Mouse (Mus musculus) forebrain, embryonic 15.5 days (tissue): ENCODE measurements around the gene St6gal2. TPM values are rescaled to one million over a fixed set of nuclear protein-coding genes. Genes with fewer than 3 reads are reported as not detected.

Experiments
- ATAC-seq: fragments of 200-750 bp; cut with Nextera tagmentation; replicated peaks from 2 replicates; pipeline ENCODE4 v1.8.0; 2017; ENCODE audit warnings: mild to moderate bottlenecking, moderate TSS enrichment, moderate library complexity
- H3K27ac ChIP-seq: fragments of 300-500 bp; sonication (generic); replicated peaks from 2 replicates; pipeline ENCODE4 v1.5.1; 2015; ENCODE audit warnings: mild to moderate bottlenecking, inconsistent platforms
- H3K27me3 ChIP-seq: fragments of 300-500 bp; sonication (generic); 2 replicates; pipeline ENCODE4 v1.6.1; 2015; ENCODE audit warnings: inconsistent platforms
- H3K36me3 ChIP-seq: fragments of 300-500 bp; sonication (generic); 2 replicates; pipeline ENCODE4 v1.6.1; 2015; ENCODE audit warnings: mild to moderate bottlenecking, inconsistent platforms
- H3K4me1 ChIP-seq: fragments of 300-500 bp; sonication (generic); 2 replicates; pipeline ENCODE4 v1.6.1; 2015; ENCODE audit warnings: inconsistent platforms
- H3K4me2 ChIP-seq: fragments of 300-500 bp; sonication (generic); replicated peaks from 2 replicates; pipeline ENCODE4 v1.6.1; 2015; ENCODE audit warnings: mild to moderate bottlenecking, inconsistent platforms
- H3K4me3 ChIP-seq: fragments of 300-500 bp; sonication (generic); 2 replicates; pipeline ENCODE4 v1.5.1; 2015; ENCODE audit warnings: mild to moderate bottlenecking, inconsistent platforms
- H3K9ac ChIP-seq: fragments of 300-500 bp; sonication (generic); replicated peaks from 2 replicates; pipeline ENCODE4 v1.6.1; 2015; ENCODE audit warnings: mild to moderate bottlenecking, inconsistent platforms
- H3K9me3 ChIP-seq: fragments of 300-500 bp; sonication (generic); 2 replicates; pipeline ENCODE4 v1.6.1; 2016; ENCODE audit warnings: inconsistent platforms
- WGBS: fragments of 180-500 bp; shearing (Covaris S2); methylation state at CpG from one replicate; pipeline ENCODE4 v1.1.7; 2015; ENCODE audit warnings: mixed read lengths; 5-methylcytosine and 5-hydroxymethylcytosine counted together
- polyA plus RNA-seq: library from polyadenylated mRNA; unstranded; fragments of >200 nt; fragmentation: Nextera tagmentation; extraction: Ambion mirVana; gene quantifications from 2 replicates; pipeline ENCODE4 v1.2.1, GENCODE M21; 2015

The St6gal2 gene
- polyA plus RNA-seq = 25.1 and 25.5 TPM in 2 replicates

DNA sequence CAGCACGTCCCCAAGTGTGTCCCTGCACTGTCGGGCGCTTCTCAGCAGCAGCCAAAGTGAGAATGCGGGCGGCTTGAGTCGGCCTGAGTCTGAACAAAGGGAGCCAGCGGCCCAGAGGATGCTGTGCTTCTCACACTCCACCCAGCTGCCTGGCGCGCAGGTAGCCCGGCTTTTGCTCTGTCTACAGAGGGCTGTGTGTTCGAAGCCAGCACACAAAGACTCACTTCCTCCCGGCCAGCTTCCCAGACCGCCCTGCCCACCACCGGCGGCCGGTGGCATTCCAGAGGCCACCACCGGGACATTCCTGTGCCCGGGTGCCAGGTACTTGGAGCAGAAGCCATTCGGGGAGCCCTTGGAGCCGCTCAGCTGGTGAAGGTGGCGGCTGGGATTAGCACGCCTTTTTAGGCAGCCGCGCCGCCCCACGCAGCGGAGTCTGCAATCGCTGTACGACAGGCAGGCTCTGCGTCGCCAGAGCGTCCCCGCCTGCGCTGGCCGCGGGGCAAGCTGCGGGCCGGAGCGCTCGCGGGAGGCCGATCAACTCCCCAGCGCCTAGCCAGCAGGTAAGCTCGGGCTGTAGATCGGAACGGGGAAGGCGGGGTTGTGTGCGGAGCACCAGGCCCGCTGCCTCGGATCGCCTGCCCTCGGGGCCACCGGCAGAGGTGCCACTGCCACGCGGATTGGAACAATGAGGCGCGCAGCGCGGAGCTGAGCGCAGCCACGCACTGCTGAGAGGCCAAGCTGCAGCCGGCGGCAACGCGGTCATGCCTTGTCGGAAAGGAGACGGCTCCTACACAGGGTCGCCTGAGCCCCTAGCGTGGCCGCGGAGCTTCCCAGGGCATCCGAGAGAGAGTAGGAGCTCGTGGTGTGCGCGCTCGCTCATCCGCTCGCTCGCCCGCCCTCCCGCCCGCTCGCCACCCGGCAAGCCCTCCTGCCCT is at the start of gene St6gal2:
St6gal2 (plus strand) TSS at position 133 of the 935 bp plus-strand sequence.
- Histone ChIP-seq H3K36me3 (no peaks in the 10 kb centered on the region), H3K9me3 (no peaks in the 10 kb centered on the region), H3K4me1 (peaks cover 21% of the 10 kb centered on the region), H3K4me3 (peak within 1 kb of the TSS; percentile 75), H3K27me3 (no peaks in the 10 kb centered on the region), H3K9ac (peak within 1 kb of the TSS; percentile 93), H3K4me2 (peak within 1 kb of the TSS; percentile 72), H3K27ac (peak within 1 kb of the TSS; percentile 96)
- WGBS = under 1% methylated on average over 82 of the region's 84 CpGs
- peak; percentile 94 for ATAC-seq

GRCm38 (mm10) chr17:55406043-55406442 is 39.1 kb upstream of the St6gal2 start:
- Histone ChIP-seq H3K9me3 (no peaks in the 10 kb centered on the region), H3K9ac (no peak overlapping the region), H3K4me1 (no peaks in the 10 kb centered on the region), H3K36me3 (no peaks in the 10 kb centered on the region), H3K27me3 (no peaks in the 10 kb centered on the region), H3K4me2 (no peak overlapping the region), H3K27ac (0 out of 2 replicates have a peak overlapping the region, but pooled peaks have one; percentile 34), H3K4me3 (no peak overlapping the region)
- no peak for ATAC-seq
- 80% methylated on average over 2 of the region's 2 CpGs for WGBS

GRCm38 (mm10) chr17:55416519-55416918 is 28.7 kb upstream of the St6gal2 start:
- Histone ChIP-seq H3K27ac (no peak overlapping the region), H3K4me3 (no peak overlapping the region), H3K27me3 (no peaks in the 10 kb centered on the region), H3K9ac (no peak overlapping the region), H3K9me3 (no peaks in the 10 kb centered on the region), H3K36me3 (no peaks in the 10 kb centered on the region), H3K4me2 (no peak overlapping the region), H3K4me1 (no peaks in the 10 kb centered on the region)
- ATAC-seq = no peak
- 97% methylated on average over 2 of the region's 2 CpGs for WGBS

- peak overlapping the region; percentile 75 for H3K4me3 ChIP-seq
- ATAC-seq = no peak
- H3K9me3 ChIP-seq = no peaks in the 10 kb centered on the region
- 0% methylated on average over 6 of the region's 6 CpGs for WGBS
- peak overlapping the region; percentile 96 for H3K27ac ChIP-seq
- peaks cover 21% of the 10 kb centered on the region for H3K4me1 ChIP-seq
- no peaks in the 10 kb centered on the region for H3K36me3 ChIP-seq
- peak overlapping the region; percentile 72 for H3K4me2 ChIP-seq
- H3K9ac ChIP-seq = peak overlapping the region; percentile 93
- no peaks in the 10 kb centered on the region for H3K27me3 ChIP-seq
Observed at GRCm38 (mm10) chr17:55446185-55446527, 974 bp downstream of the St6gal2 start.

DNA sequence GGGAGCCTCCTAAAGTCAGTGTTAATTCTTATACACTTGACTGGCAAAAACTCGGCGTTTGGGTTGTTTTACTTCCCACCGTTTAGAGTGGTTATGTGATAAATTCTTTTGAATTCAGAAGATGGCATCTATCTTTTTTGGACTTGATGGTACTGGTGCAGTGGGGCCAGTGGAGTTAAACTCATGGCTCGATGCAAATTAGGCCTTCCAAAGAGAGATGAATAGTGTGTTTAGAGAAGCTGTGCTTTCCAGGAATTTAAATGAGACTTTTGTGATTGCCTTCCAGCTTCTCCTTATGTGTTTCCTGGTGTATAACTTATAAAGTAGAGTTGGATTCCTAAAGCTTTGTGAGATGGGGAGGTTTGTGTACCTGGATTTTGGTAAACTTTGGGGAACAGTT is 1.5 kb downstream of the St6gal2 start:
- Histone ChIP-seq H3K4me1 (peaks cover 21% of the 10 kb centered on the region), H3K27ac (peak overlapping the region; percentile 96; the same call in 1 of the 2 replicates), H3K27me3 (no peaks in the 10 kb centered on the region), H3K36me3 (no peaks in the 10 kb centered on the region), H3K9me3 (no peaks in the 10 kb centered on the region), H3K4me2 (peak overlapping the region; percentile 72), H3K9ac (peak overlapping the region; percentile 93), H3K4me3 (peak overlapping the region; percentile 75)
- no peak for ATAC-seq
- 4% methylated on average over 4 of the region's 4 CpGs for WGBS

DNA sequence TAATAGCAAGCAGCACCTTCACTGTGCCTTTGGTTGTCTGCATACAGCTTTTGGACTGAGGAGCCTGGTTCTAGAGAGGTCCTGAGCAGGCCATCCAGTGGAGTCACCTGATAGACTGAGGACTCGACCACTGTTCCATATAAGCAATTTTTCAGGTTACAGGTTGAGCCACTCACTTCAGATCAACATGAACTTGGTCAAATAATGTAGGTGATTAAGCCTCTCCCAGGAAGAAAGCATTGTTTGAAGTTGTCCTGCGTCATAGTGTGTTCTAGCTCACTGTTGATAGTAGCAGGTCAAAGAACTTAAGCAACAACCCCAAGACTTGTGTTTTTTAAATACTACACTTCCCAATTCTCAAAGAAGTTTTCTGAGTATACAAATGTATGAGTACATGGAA is 5.8 kb downstream of the St6gal2 start:
- Histone ChIP-seq H3K36me3 (no peaks in the 10 kb centered on the region), H3K4me3 (no peak overlapping the region), H3K9ac (no peak overlapping the region), H3K4me2 (no peak overlapping the region), H3K27me3 (no peaks in the 10 kb centered on the region), H3K27ac (no peak overlapping the region), H3K4me1 (peaks cover 21% of the 10 kb centered on the region), H3K9me3 (no peaks in the 10 kb centered on the region)
- 78% methylated on average over 2 of the region's 2 CpGs for WGBS
- ATAC-seq = no peak

GRCm38 (mm10) chr17:55454487-55454886 is 9.3 kb downstream of the St6gal2 start:
- no peaks in the 10 kb centered on the region for H3K36me3 ChIP-seq
- WGBS = 67% methylated on average over 3 of the region's 3 CpGs
- no peak overlapping the region for H3K4me2 ChIP-seq
- no peak overlapping the region for H3K4me3 ChIP-seq
- H3K27me3 ChIP-seq = no peaks in the 10 kb centered on the region
- ATAC-seq = no peak
- no peak overlapping the region for H3K9ac ChIP-seq
- H3K27ac ChIP-seq = no peak overlapping the region
- no peaks in the 10 kb centered on the region; the same call in 1 of the 2 replicates for H3K4me1 ChIP-seq
- H3K9me3 ChIP-seq = no peaks in the 10 kb centered on the region

GRCm38 (mm10) chr17:55460187-55460586 is 15.0 kb downstream of the St6gal2 start:
- H3K9ac ChIP-seq = no peak overlapping the region
- H3K9me3 ChIP-seq = no peaks in the 10 kb centered on the region
- no peaks in the 10 kb centered on the region for H3K36me3 ChIP-seq
- no peaks in the 10 kb centered on the region for H3K4me1 ChIP-seq
- WGBS = 86% methylated on average over 1 of the region's 1 CpGs
- no peak overlapping the region for H3K27ac ChIP-seq
- H3K4me2 ChIP-seq = no peak overlapping the region
- no peak for ATAC-seq
- H3K4me3 ChIP-seq = no peak overlapping the region
- no peaks in the 10 kb centered on the region for H3K27me3 ChIP-seq

DNA sequence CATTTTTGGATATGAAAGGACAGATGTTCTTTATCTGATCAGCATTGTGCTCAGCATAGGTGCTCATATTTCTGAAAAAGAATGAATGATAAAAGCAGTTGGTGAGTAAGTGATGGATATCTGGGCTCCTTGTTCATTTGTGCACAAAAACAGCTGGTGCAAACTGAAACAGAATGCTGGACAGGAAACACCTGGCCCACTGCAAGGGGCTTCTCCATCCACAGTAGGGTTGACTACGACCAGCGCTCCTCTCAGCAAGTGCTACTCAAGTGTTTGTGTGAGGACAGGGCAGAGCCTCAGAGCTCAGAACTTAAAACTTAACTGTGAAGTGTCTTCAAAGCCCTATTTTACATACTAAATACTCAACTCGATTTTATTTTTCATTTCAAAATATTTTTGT is 22.4 kb downstream of the St6gal2 start:
- Histone ChIP-seq H3K9ac (no peak overlapping the region), H3K4me1 (no peaks in the 10 kb centered on the region), H3K36me3 (no peaks in the 10 kb centered on the region; the same call in 1 of the 2 replicates), H3K9me3 (no peaks in the 10 kb centered on the region), H3K27ac (no peak overlapping the region), H3K4me2 (no peak overlapping the region), H3K27me3 (no peaks in the 10 kb centered on the region), H3K4me3 (no peak overlapping the region)
- WGBS = 91% methylated on average over 3 of the region's 3 CpGs
- ATAC-seq = no peak

GRCm38 (mm10) chr17:55468963-55469362 is 23.8 kb downstream of the St6gal2 start:
- Histone ChIP-seq H3K9me3 (no peaks in the 10 kb centered on the region), H3K4me3 (no peak overlapping the region), H3K9ac (no peak overlapping the region), H3K36me3 (no peaks in the 10 kb centered on the region; the same call in 1 of the 2 replicates), H3K4me2 (no peak overlapping the region), H3K4me1 (no peaks in the 10 kb centered on the region), H3K27me3 (no peaks in the 10 kb centered on the region), H3K27ac (no peak overlapping the region)
- no peak for ATAC-seq

GRCm38 (mm10) chr17:55475974-55476373 is 30.8 kb downstream of the St6gal2 start:
- Histone ChIP-seq H3K4me3 (no peak overlapping the region), H3K9me3 (no peaks in the 10 kb centered on the region), H3K4me2 (no peak overlapping the region), H3K4me1 (peaks cover 7% of the 10 kb centered on the region; the same call in 1 of the 2 replicates), H3K27ac (no peak overlapping the region), H3K36me3 (peaks cover 4% of the 10 kb centered on the region; the same call in 1 of the 2 replicates), H3K9ac (no peak overlapping the region), H3K27me3 (no peaks in the 10 kb centered on the region)
- no peak for ATAC-seq
- WGBS = 92% methylated on average over 4 of the region's 4 CpGs

DNA sequence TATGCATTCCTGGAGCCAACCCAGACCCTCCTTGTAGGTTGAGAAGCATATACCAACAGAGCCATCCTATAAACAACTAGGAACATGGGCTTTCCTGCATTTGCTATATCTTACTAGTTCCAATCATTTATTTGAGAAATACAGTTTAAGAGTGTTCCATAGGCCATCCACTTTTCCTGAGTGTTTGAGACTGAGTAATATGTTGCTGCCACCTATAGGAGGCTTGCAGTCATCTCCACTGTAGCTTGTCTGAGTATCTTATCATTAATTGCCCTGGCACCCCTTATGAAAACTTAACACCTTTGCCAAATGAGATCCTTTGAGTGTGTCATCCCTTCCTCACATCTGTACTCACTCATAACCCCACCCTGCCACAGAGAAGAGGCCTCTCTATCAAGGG is 32.2 kb downstream of the St6gal2 start:
- Histone ChIP-seq H3K27ac (no peak overlapping the region), H3K36me3 (peaks cover 9% of the 10 kb centered on the region; the same call in 1 of the 2 replicates), H3K9ac (no peak overlapping the region), H3K4me2 (no peak overlapping the region), H3K27me3 (no peaks in the 10 kb centered on the region), H3K4me1 (peaks cover 7% of the 10 kb centered on the region; the same call in 1 of the 2 replicates), H3K9me3 (no peaks in the 10 kb centered on the region), H3K4me3 (no peak overlapping the region)
- peak; percentile 80 for ATAC-seq
